Mouse (Mus musculus): ENCODE results near the gene Gm5724.

The Gm5724 gene

DNA sequence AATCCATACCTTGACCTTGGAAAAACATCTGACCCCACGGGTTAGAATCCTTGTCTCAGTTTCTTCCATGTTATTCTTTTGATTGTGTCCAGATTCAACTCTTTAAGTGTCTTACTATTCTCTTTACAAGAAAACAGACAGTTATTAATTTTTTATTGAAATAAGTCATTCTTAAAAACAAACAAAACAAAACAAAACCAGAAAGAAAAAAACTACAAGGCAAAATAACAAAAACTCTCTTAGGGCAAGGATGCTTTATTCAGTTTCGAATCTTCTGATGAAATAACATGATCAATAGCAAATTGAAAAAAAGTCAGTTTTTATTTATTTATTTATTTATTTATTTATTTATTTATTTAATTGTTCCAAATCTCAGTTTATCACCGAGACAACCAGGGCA, at the start of gene Gm5724:
Gm5724 (minus strand) TSS at position 101 of the 400 bp plus-strand sequence.
- DNase-seq (ENCODE audit: low spot score), result no peak

- no peak for DNase-seq (ENCODE audit: low spot score)
These were observed 24.2 kb upstream of the Gm5724 start for GRCm38 (mm10) chr6:141797837-141798236.

DNA sequence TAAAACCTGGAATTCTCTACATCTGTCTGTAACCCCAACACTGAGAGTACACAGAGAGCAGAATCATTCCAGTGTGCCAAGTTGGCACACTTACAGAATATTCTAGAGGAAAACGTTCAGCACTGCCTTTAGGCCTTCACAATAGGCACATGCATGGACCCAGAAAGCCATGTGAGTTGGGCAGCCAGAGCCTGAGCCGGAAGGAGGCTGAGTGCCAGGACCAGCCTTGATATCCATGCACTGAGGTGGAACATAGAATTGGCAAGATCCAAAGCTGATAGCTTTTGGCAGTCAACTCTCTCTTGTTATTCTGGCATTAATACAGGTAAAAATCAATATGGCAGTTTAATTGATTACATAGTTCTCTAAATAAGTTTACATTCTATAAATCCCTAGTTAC, 866 bp upstream of the Gm5724 start:
- DNase-seq (ENCODE audit: low spot score), result no peak

GRCm38 (mm10) chr6:141691246-141691645, 82.4 kb downstream of the Gm5724 start:
- no peak for DNase-seq (ENCODE audit: low spot score)

DNA sequence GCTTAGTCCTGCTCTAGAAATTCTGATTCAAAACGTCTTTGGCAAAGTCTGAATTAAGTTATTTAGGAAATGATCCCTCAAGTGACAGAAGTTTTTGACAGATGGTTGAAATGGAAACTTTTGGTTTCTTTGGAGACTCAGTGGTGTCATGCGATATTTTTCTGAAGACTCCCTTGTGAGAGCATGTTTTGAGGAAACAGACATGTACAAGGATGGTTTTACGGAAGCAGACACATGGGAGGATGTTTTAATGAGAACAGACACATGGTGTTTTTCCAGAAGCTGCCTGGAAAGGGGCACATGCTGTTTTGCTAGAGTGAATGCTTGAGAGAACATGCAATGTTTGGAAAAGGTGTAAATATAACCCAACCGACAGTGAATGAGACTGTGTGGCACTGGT, 86.6 kb downstream of the Gm5724 start:
- DNase-seq (ENCODE audit: low spot score), result no peak

Data from adipocyte (in vitro differentiated cells).